Mouse (Mus musculus) kidney, adult 2 months (tissue): ENCODE data around the gene Rora.

ENCODE experiments used
- CTCF ChIP-seq: fragments of 200-500 bp; conservative IDR thresholded peaks from 2 replicates; pipeline ENCODE4 v1.5.1; 2011; ENCODE audit warnings: low read depth, mild to moderate bottlenecking, control low read depth, low read length, moderate library complexity, mixed read lengths; ENCODE audit not compliant: insufficient read depth, insufficient read length
- POLR2A ChIP-seq: fragments of 200-500 bp; IDR thresholded peaks from one replicate; pipeline ENCODE4 v1.6.1; 2011; ENCODE audit warnings: low read depth, low read length, control low read depth

DNA sequence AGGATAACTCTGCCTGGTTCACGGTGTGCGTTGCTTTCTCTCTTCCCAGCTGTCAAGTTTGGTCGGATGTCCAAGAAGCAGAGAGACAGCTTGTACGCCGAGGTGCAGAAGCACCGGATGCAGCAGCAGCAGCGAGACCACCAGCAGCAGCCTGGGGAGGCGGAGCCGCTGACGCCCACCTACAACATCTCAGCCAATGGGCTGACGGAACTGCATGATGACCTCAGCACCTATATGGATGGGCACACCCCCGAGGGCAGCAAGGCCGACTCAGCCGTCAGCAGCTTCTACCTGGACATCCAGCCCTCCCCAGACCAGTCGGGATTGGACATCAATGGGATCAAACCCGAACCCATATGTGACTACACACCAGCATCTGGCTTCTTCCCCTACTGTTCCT is 710.5 kb downstream of the Rora start:
- TF ChIP-seq POLR2A, result no peak
- TF ChIP-seq CTCF, result no peak
